In genomic region chr11:34395802-34396201, GRCm38 (mm10) we compare ENCODE assay signal across 26 mouse cellular contexts.
A peak's percentile ranks its signal among the peaks of the same experiment; 100 is the strongest.
DNase-seq lines count a peak whose midpoint lies in the region; ATAC-seq lines count a peak whose summit lies in the region.
"Had no signal": no experiment of that assay in that cellular context is flagged by ENCODE, and none has a peak within 500 bp of the region (broad histone marks: within the 10 kb centered on the region; RNA-seq: fewer than 3 reads in every experiment).

No protein-coding gene starts in this region.

- DNase-seq in 416B (ENCODE audit: low read depth): peak; percentile 97
- peak; percentile 3 to 24 for DNase-seq in natural killer cell, adult 2 months (ENCODE audit: low spot score in 2 of 2)
- no peak for DNase-seq in cerebellum, postnatal 25 days
- no peak for DNase-seq in lung, postnatal 25 days (ENCODE audit: low spot score)
- DNase-seq: adrenal gland, adult 8-10 months; adrenal gland, postnatal 14 days; adrenal gland, postnatal 36 days; B cell, adult 2 months; cerebellum, adult 11-12 months; cerebellum, adult 2 months; cerebellum, adult 9-10 months; cerebellum, postnatal 10 days; cerebellum, postnatal 36 days; forebrain, postnatal 0 days had no signal

- 90% methylated on average over 3 of the region's 3 CpGs for WGBS in midbrain, embryonic 15.5 days

- ATAC-seq in common myeloid progenitor, adult 5-6 weeks (replicated peaks; ENCODE audit: low read depth, poor library complexity, severe bottlenecking): peak; percentile 59
- 0 out of 2 replicates have a peak, but pooled peaks have one; percentile 45 for ATAC-seq in megakaryocyte, adult 5-6 weeks (ENCODE audit: poor library complexity, severe bottlenecking)
- ATAC-seq in midbrain, embryonic 15.5 days (replicated peaks): no peak
- ATAC-seq: activated CD4-positive, CD25-positive, alpha-beta regulatory T cell, adult 4 months; CD4-positive, CD25-positive, alpha-beta regulatory T cell, adult 4 months; forebrain, embryonic 13.5 days; forebrain, embryonic 15.5 days; forebrain, postnatal 0 days; Patski had no signal

- H3K27me3 ChIP-seq in midbrain, embryonic 15.5 days (replicated peaks): no peaks in the 10 kb centered on the region
- H3K27me3 ChIP-seq: CH12.LX; embryonic facial prominence, embryonic 12.5 days; forebrain, embryonic 13.5 days; forebrain, embryonic 15.5 days; Patski had no signal

- no peak overlapping the region for H3K27ac ChIP-seq in midbrain, embryonic 15.5 days
- H3K27ac ChIP-seq: embryonic facial prominence, embryonic 10.5 days; embryonic facial prominence, embryonic 12.5 days; forebrain, embryonic 13.5 days; forebrain, embryonic 15.5 days had no signal

- no peak overlapping the region for H3K4me3 ChIP-seq in midbrain, embryonic 15.5 days
- H3K4me3 ChIP-seq: embryonic facial prominence, embryonic 10.5 days; embryonic facial prominence, embryonic 12.5 days; forebrain, embryonic 13.5 days; forebrain, embryonic 15.5 days had no signal

- no peaks in the 10 kb centered on the region for H3K9me3 ChIP-seq in midbrain, embryonic 15.5 days
- H3K9me3 ChIP-seq: embryonic facial prominence, embryonic 10.5 days; embryonic facial prominence, embryonic 12.5 days; forebrain, embryonic 13.5 days; forebrain, embryonic 15.5 days had no signal

- no peak overlapping the region for H3K9ac ChIP-seq in midbrain, embryonic 15.5 days
- H3K9ac ChIP-seq: embryonic facial prominence, embryonic 12.5 days; forebrain, embryonic 13.5 days; forebrain, embryonic 15.5 days; forebrain, postnatal 0 days had no signal

- H3K4me1 ChIP-seq in midbrain, embryonic 15.5 days: no peaks in the 10 kb centered on the region
- H3K4me1 ChIP-seq: embryonic facial prominence, embryonic 10.5 days; embryonic facial prominence, embryonic 12.5 days; forebrain, embryonic 13.5 days; forebrain, embryonic 15.5 days had no signal

- no peaks in the 10 kb centered on the region for H3K36me3 ChIP-seq in midbrain, embryonic 15.5 days (replicated peaks)
- H3K36me3 ChIP-seq: embryonic facial prominence, embryonic 10.5 days; embryonic facial prominence, embryonic 12.5 days; forebrain, embryonic 15.5 days; G1E had no signal

- H3K4me2 ChIP-seq in midbrain, embryonic 15.5 days: no peak overlapping the region
- H3K4me2 ChIP-seq: embryonic facial prominence, embryonic 12.5 days; forebrain, embryonic 13.5 days; forebrain, embryonic 15.5 days had no signal

Comparison
In these comparisons a context has a peak if more than half of its experiments do, and no peak if none do; other contexts are left out.
1. DNase-seq: peak in 416B (single experiment) and natural killer cell, adult 2 months (2 of 2); none in cerebellum, postnatal 25 days (0 of 2) and lung, postnatal 25 days (single experiment).